Mouse (Mus musculus): Measurements from ENCODE around the gene Zbtb20.

Gene Zbtb20

GRCm38 (mm10) chr16:43500132-43500853, 624.6 kb downstream of the Zbtb20 start:
- no peak for DNase-seq

GRCm38 (mm10) chr16:43501284-43501683, 625.6 kb downstream of the Zbtb20 start:
- no peak for DNase-seq

DNA sequence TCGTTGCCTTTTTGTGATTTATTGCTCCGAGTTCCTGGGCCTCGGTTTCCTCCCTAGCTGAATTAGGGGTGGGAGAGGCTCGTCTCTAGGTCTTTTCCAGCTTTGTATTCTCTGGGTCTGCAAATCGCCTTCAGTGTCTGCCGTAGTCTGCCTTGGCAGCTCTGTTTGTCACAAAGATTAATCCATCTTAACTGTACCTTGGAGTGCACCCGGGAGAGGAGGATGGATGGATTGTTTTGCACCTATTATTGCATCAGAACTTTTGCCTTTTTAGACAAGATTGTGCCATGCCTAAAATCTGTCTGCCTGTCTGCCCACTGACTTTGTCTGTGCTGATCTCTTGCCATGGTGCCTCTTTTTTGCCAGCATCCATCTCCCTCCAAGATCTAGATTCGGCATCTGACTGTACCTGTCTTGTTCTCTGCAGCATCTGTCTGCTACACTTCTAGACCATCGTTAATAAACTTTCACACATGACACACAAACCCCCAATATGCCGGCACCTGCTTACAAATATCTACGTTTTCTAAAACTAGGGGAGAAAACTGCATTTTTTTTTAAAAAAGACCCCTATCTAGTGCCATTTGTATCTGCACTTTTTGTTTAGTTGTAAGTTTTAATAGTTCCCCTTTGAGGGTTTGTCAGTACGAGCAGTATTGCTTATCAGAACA, 626.8 kb downstream of the Zbtb20 start:
- DNase-seq = no peak

DNA sequence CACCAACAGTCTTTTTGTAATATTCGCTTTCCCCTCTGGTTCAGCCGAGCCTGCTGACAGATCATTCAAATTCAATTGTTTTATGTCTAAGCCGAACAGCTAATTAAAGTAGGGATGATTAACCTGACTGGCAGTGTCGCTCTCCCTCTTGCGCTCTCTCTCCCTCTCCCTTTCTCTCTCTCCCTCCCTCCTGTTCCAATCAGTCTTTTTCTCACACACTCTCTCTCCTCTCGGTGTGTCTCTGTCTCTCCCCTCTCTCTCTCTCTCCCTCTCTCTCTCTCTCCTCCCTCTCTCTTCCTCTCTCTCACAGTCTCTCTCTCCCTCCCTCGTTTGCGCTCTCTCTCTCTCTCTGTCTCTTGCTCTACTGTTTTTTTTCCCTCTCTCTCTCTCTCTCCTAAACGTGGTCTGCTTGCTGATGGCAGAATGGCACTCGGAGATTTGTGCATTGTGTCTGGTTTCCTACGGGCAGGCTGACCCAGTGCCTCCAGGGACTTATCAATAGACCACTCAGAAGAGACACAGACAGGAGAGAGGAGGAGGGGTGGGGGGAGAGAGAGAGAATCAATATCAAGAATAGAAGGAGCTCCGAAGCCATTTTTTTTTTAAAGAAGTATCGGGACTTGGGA, 627.4 kb downstream of the Zbtb20 start:
- DNase-seq = no peak

DNA sequence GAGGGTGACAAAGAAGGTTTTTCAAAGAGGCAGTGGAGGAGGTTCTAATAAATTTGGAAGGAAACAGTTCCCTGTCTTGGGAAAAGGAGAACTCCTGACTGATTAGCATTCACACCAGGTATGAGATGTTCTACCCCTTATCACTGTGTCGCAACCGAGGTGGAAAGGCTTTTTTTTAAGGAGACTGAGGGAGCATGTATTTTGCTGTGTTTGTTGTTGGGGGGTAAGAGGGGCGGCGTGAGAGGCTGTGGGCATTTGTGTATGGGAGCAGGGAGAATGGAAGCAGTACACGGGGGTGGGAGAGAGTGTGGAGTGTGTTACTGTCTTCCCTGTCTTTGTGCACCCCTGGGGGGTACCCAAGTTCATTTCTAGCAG, 627.9 kb downstream of the Zbtb20 start:
- no peak for DNase-seq

DNA sequence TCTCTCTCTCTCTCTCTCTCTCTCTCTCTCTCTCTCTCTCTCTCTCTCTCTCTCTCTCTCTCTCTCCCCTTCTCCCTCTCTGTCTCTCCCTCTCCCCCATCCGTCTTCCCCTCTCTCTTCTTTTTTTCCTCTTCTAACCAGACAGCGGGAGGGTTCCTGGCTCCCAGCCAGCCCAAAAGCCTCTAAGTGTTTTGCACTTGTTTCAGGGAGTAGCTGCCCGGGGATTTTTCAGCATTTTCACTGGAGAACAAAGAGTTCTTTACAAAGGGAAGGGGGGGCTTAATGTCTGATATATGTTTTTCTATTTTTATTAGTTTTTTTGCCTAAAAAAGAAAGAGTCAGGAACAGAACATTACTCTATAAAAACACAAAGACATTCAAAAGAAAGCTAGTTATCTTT, 628.5 kb downstream of the Zbtb20 start:
- peak; percentile 80 for DNase-seq

GRCm38 (mm10) chr16:43504556-43504955, 628.9 kb downstream of the Zbtb20 start:
- DNase-seq = no peak

- no peak for DNase-seq
Observed at GRCm38 (mm10) chr16:43505314-43505950, 629.8 kb downstream of the Zbtb20 start.

DNA sequence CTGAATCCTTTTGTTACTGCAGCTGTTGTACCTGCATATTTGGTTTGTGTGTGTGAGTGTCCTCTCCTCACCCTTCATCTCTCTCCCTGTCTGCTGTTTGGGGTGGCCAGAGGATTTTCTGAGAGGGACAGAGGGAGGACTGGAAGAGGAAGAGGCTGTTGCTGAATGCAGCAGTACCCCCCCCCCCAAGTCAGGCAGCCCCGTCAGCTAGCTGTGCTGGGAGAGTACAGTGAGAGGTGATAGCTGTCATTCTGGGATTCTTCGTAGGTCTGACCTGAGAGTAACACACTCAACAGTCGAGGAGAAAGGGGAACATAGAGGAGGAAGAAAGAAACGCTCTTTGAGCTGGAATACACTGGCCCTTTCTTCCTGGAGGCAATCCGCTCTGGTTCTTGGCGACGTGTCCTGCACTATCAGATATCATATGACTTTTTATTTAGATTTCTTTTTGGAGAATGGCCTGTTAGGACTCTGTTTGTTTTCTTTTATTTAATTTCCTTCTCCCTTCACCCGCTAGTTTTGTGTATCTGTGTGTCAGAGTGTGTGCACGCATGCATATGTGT, 630.6 kb downstream of the Zbtb20 start:
- no peak for DNase-seq

- DNase-seq = no peak
Observed at GRCm38 (mm10) chr16:43506771-43507405, 631.2 kb downstream of the Zbtb20 start.

DNA sequence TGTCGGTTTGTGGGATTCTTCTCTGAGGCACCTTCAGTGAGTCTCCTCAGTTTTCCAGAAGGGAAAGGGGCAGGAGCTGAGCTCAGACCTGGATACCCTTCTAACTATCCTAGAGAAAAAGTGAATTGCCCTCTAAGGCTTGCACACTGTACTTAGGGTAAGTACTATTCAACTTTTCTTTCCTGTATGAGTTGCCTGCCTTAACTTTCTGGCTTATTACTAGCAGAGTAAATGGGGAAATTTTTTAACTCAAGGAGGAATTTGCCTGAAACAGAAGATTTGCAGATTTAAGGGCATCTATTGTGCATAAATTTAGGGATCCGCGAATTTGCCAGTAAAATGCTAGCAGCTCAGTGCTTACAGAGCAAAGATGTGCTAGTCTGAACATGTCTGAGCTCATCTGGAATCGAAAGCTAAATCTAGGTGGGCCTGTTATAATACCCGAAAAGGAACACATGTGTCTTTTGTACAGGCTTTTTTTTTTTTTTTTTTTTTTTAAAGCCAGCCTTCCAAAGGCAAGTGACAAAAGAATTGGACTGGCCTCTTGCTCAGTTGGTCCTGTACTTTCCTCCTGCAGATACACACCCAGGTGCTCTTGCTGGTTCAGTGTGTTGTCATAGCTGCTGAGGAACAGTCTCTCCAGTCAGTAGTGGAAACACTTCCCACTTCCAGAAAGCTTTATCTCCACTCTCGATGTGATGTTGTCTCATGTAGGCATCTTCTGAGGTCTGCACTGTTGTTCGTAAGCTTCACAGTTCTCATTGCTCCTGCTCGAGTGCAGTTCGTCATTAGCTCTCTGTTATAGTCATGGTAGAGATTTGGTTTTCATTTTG, 632.7 kb downstream of the Zbtb20 start:
- DNase-seq = no peak

- DNase-seq = no peak
Observed at GRCm38 (mm10) chr16:43510516-43510915, 634.8 kb downstream of the Zbtb20 start.

GRCm38 (mm10) chr16:43511531-43511930, 635.9 kb downstream of the Zbtb20 start:
- no peak for DNase-seq

- no peak for DNase-seq
Observed at GRCm38 (mm10) chr16:43513933-43514332, 638.3 kb downstream of the Zbtb20 start.

DNA sequence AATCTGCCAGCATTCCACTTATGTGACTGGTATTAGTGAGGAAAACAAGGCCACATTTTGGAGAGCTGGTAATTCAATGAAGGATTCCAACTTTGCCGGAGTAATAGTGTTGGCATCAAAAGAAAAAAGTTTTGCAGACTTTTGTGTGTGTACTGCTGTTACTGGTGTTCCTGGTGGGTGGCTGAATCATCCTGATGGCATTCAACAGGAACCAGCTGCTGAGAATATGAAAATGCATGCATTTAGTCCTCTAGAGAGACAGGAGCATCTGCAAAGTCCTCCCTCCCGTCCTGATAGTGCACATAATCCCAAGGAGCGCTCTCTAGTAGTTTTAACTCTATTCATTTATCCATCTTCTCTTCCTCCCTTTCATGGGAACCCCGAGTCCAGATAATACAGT, 639.9 kb downstream of the Zbtb20 start:
- DNase-seq = no peak

DNA sequence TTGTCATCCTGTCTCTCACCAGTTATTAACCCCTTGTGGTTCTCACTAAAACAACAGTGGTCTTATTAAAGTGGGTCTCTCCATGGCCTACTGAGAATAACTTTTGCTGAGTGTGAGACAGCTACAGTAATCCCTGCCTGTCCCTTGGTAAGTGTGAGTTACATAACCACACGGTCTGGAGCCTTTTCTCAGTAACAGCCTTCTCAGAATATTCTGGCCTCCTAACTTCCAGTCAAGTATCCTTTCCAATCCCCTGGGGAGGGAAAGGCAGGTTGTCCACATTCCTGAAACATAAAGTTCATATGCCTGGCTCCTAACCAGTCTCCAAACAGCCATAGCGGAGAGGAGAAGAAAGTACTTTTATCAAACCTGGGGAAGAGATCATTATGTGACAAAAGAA, 644.6 kb downstream of the Zbtb20 start:
- DNase-seq = no peak

GRCm38 (mm10) chr16:43522482-43522881, 646.8 kb downstream of the Zbtb20 start:
- no peak for DNase-seq

GRCm38 (mm10) chr16:43524179-43524578, 648.5 kb downstream of the Zbtb20 start:
- no peak for DNase-seq

GRCm38 (mm10) chr16:43525624-43526023, 649.9 kb downstream of the Zbtb20 start:
- no peak for DNase-seq

DNA sequence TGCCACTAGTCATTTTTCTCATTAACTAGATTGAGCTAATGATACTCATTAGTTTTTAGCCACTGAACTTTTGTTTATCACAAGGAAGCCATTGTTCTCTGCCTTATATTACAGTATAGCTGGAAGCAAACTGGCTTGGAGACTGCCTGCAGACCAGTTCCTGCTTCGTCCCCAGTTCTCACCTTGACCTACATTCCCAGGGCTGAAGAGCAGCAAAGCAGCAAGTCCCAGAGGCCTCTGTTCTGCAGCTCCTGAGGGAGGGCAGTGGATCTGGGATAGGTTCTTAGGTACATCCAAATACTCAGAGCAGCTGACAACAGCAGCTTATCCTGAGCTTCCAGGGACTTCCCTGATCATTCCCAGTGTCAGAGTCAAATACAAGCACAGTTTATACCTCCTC, 652.6 kb downstream of the Zbtb20 start:
- no peak for DNase-seq

DNA sequence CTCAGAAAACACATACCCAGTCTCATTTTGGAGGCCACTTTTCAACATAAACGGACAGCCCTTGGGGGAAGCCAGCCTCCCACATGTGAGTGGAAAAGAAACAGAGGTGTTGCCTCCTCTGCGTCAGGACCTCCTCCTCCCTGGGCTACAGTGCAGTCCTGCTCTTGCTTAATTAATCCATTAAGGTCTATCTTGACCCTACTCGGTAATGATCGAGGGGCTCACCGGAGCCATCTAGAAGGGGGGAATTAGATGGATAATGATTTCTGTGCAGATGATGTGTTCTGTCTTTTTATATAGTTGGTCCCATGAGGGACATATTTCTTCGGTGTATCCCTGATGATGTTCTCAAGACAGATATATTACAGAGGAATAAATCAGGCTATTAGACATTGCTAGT, 655.6 kb downstream of the Zbtb20 start:
- no peak for DNase-seq

DNA sequence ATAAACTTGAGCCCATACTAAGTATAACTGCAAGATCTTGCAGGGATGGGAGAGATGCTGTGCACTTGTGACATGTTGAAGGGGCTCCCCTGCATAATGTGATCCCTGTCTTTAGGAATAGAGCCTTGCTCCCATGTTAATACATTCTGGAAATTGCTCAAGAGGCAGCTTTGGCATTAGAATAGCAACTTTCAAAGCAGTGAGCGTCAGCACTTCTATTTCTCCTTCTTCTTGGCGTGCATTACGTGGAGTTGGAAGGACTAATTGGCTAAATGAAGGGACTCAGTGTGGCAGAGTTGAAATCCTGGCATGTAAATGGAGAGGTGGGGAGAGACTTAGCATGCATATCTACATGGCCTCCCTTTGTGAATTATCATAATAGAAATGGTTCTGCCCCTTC, 658.4 kb downstream of the Zbtb20 start:
- no peak for DNase-seq

Measured in kidney, postnatal 14 days (tissue).